Mouse (Mus musculus) lung, embryonic 14.5 days (tissue): ENCODE results near the gene Tm6sf2. TPM values are rescaled to one million over a fixed set of nuclear protein-coding genes. Genes with fewer than 3 reads are reported as not detected.

Experiments used
- ATAC-seq: fragments of 200-750 bp; cut with Nextera tagmentation; 2 replicates; pipeline ENCODE4 v1.8.0; 2017; ENCODE audit warnings: mild to moderate bottlenecking, moderate TSS enrichment, moderate library complexity; ENCODE audit not compliant: insufficient read depth
- DNase-seq: peaks from one replicate; pipeline ENCODE4 v3.0.0-alpha.2; 2015
- H3K27ac ChIP-seq: fragments of 300-500 bp; sonication (generic); 2 replicates; pipeline ENCODE4 v1.5.1; 2014; ENCODE audit warnings: low read depth, mild to moderate bottlenecking, moderate library complexity
- H3K27me3 ChIP-seq: fragments of 300-500 bp; sonication (generic); 2 replicates; pipeline ENCODE4 v1.6.1; 2014; ENCODE audit warnings: low read length, control low read depth; ENCODE audit not compliant: insufficient read depth
- H3K36me3 ChIP-seq: fragments of 300-500 bp; sonication (generic); 2 replicates; pipeline ENCODE4 v1.6.1; 2014; ENCODE audit warnings: control low read depth; ENCODE audit not compliant: insufficient read depth
- H3K4me1 ChIP-seq: fragments of 300-500 bp; sonication (generic); 2 replicates; pipeline ENCODE4 v1.6.1; 2014; ENCODE audit warnings: antibody characterized with exemption, control low read depth; ENCODE audit not compliant: insufficient read depth
- H3K4me2 ChIP-seq: fragments of 300-500 bp; sonication (generic); 2 replicates; pipeline ENCODE4 v1.6.1; 2014; ENCODE audit warnings: mild to moderate bottlenecking
- H3K4me3 ChIP-seq: fragments of 300-500 bp; sonication (generic); 2 replicates; pipeline ENCODE4 v1.5.1; 2014; ENCODE audit warnings: low read depth, low read length
- H3K9ac ChIP-seq: fragments of 300-500 bp; sonication (generic); 2 replicates; pipeline ENCODE4 v1.6.1; 2014
- H3K9me3 ChIP-seq: fragments of 300-500 bp; sonication (generic); 2 replicates; pipeline ENCODE4 v1.6.1; 2016; ENCODE audit warnings: low read depth, low read length, control low read depth
- CTCF ChIP-seq: IDR thresholded peaks from 2 replicates; pipeline ENCODE4 v1.5.1; 2016; ENCODE audit warnings: antibody characterized with exemption, low read depth
- WGBS: fragments of 180-500 bp; shearing (Covaris S2); extraction: QIAGEN DNeasy Blood & Tissue Kit; methylation state at CpG from one replicate; pipeline ENCODE4 v1.1.7; 2014; 5-methylcytosine and 5-hydroxymethylcytosine counted together
- polyA plus RNA-seq: library from polyadenylated mRNA; unstranded; fragments of >200 nt; fragmentation: Nextera tagmentation; extraction: Ambion mirVana; gene quantifications from 2 replicates; pipeline ENCODE4 v1.2.1, GENCODE M21; 2014

Tm6sf2 gene
- polyA plus RNA-seq, 1 experiment from 2014 or later = 1.1 TPM

- Histone ChIP-seq H3K9ac (no peak overlapping the region), H3K27ac (no peak overlapping the region), H3K27me3 (peaks cover 69% of the 10 kb centered on the region), H3K9me3 (no peaks in the 10 kb centered on the region), H3K4me2 (no peak overlapping the region), H3K4me3 (no peak overlapping the region), H3K4me1 (no peaks in the 10 kb centered on the region), H3K36me3 (no peaks in the 10 kb centered on the region)
- ATAC-seq = no peak
- 58% methylated on average over 9 of the region's 9 CpGs for WGBS
- no peak for TF ChIP-seq CTCF
- no peak for DNase-seq
These were observed 16.7 kb downstream of the Tm6sf2 start for GRCm38 (mm10) chr8:70089296-70089960.

GRCm38 (mm10) chr8:70092786-70093185, 20.1 kb downstream of the Tm6sf2 start:
- Histone ChIP-seq H3K9ac (no peak overlapping the region), H3K9me3 (no peaks in the 10 kb centered on the region), H3K4me3 (no peak overlapping the region), H3K27ac (no peak overlapping the region), H3K4me2 (no peak overlapping the region), H3K27me3 (peaks cover 36% of the 10 kb centered on the region), H3K36me3 (no peaks in the 10 kb centered on the region), H3K4me1 (no peaks in the 10 kb centered on the region)
- TF ChIP-seq CTCF = no peak
- WGBS = 51% methylated on average over 8 of the region's 8 CpGs
- DNase-seq = no peak
- no peak for ATAC-seq

DNA sequence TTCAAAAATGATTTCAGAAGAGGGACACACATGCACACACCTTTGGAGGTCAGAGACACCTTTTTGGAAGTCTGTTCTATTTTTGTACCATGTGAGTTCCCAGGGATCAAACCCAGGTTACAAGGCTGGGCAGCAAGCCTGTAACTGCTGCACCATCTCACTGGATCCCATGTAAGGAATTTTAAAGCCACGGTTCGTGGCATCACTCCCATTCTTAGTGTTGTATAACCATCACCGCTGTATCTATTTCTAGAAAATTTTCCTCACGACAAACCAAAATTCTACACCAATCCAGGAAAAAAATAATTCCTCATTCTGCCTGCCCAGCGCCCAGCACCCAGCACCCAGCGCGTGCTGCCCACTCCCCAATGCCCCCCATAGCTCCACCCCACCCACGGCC, 26.6 kb downstream of the Tm6sf2 start:
- WGBS = 67% methylated on average over 8 of the region's 8 CpGs
- Histone ChIP-seq H3K9me3 (no peaks in the 10 kb centered on the region), H3K27me3 (no peaks in the 10 kb centered on the region), H3K4me3 (no peak overlapping the region), H3K27ac (no peak overlapping the region), H3K9ac (no peak overlapping the region), H3K4me1 (no peaks in the 10 kb centered on the region), H3K4me2 (no peak overlapping the region), H3K36me3 (no peaks in the 10 kb centered on the region)
- DNase-seq (no peak), ATAC-seq (no peak)
- TF ChIP-seq CTCF = no peak

DNA sequence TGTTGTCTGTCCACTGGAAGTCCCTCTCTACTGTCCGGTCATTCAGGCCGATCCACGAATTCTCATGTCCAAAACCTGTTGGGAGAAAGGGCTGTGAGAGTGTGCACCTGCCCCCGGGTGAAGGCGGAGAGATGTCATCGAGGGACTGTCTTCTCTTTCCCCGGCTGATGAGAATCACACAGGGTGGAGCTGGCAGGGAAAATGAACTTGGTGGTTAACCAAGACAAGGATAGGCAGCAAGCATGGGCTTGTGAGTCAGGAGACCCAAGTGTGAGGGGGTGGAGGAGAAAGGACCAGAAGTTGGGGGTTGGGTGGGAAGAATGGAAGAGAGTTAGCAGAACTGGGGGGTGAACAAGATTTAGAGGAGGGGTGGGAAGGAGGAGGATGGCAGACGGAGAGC, 27.5 kb downstream of the Tm6sf2 start:
- Histone ChIP-seq H3K27me3 (no peaks in the 10 kb centered on the region), H3K9me3 (no peaks in the 10 kb centered on the region), H3K4me2 (no peak overlapping the region), H3K9ac (no peak overlapping the region), H3K4me1 (no peaks in the 10 kb centered on the region), H3K4me3 (no peak overlapping the region), H3K36me3 (no peaks in the 10 kb centered on the region), H3K27ac (no peak overlapping the region)
- DNase-seq = no peak
- no peak for TF ChIP-seq CTCF
- ATAC-seq = no peak
- 78% methylated on average over 8 of the region's 8 CpGs for WGBS

- Histone ChIP-seq H3K27me3 (no peaks in the 10 kb centered on the region), H3K4me1 (no peaks in the 10 kb centered on the region), H3K9me3 (no peaks in the 10 kb centered on the region), H3K4me2 (no peak overlapping the region), H3K36me3 (no peaks in the 10 kb centered on the region), H3K4me3 (no peak overlapping the region), H3K27ac (no peak overlapping the region), H3K9ac (no peak overlapping the region)
- TF ChIP-seq CTCF = peak; percentile 69
- peak; percentile 29 for DNase-seq
- 10% methylated on average over 6 of the region's 6 CpGs for WGBS
- ATAC-seq = no peak
These were observed 31.8 kb downstream of the Tm6sf2 start for GRCm38 (mm10) chr8:70104506-70104905.

- H3K36me3 ChIP-seq = no peaks in the 10 kb centered on the region
- peaks cover 2% of the 10 kb centered on the region; the same call in 1 of the 2 replicates for H3K27me3 ChIP-seq
- ATAC-seq = no peak
- no peak overlapping the region for H3K4me3 ChIP-seq
- H3K9me3 ChIP-seq = no peaks in the 10 kb centered on the region
- no peak for TF ChIP-seq CTCF
- DNase-seq = no peak
- 73% methylated on average over 7 of the region's 7 CpGs for WGBS
- no peak overlapping the region for H3K4me2 ChIP-seq
- no peaks in the 10 kb centered on the region for H3K4me1 ChIP-seq
- H3K27ac ChIP-seq = no peak overlapping the region
- H3K9ac ChIP-seq = no peak overlapping the region
These were observed 32.2 kb downstream of the Tm6sf2 start for GRCm38 (mm10) chr8:70104922-70105321.

GRCm38 (mm10) chr8:70110451-70110850, 37.7 kb downstream of the Tm6sf2 start:
- Histone ChIP-seq H3K27me3 (peaks cover 47% of the 10 kb centered on the region), H3K36me3 (no peaks in the 10 kb centered on the region), H3K4me3 (no peak overlapping the region), H3K9ac (no peak overlapping the region), H3K27ac (no peak overlapping the region), H3K4me2 (no peak overlapping the region), H3K4me1 (no peaks in the 10 kb centered on the region), H3K9me3 (no peaks in the 10 kb centered on the region)
- no peak for DNase-seq
- WGBS = 77% methylated on average over 2 of the region's 2 CpGs
- no peak for ATAC-seq
- no peak for TF ChIP-seq CTCF
